Mouse (Mus musculus): Measurements from ENCODE around the gene Hgfac.

The Hgfac gene

GRCm38 (mm10) chr5:35042431-35043109, 1.3 kb downstream of the Hgfac start:
- DNase-seq, result no peak

GRCm38 (mm10) chr5:35043110-35043451, 1.8 kb downstream of the Hgfac start:
- peak; percentile 81 for DNase-seq

- DNase-seq, result no peak
These were observed 9.2 kb downstream of the Hgfac start for GRCm38 (mm10) chr5:35050541-35050940.

DNA sequence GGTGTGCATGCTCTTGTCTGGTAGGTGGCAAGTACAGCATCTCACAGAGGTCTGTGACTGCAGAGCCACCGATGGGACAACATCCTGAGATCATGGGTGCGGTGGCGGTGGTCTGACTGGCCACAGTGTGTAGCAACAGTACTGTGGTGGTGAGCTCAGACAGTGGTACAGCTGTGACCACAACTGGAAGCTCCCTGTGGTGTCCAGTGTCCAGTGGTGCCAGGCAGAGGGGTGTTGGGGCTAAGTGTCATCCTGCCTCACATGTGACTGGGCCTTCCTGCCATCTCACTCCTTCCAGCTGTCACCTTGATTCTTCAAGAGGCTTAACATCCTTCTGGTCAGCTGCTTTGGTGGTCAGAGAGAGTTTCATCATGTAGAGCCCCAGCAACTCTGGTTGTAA, 13.3 kb downstream of the Hgfac start:
- DNase-seq, result no peak

DNA sequence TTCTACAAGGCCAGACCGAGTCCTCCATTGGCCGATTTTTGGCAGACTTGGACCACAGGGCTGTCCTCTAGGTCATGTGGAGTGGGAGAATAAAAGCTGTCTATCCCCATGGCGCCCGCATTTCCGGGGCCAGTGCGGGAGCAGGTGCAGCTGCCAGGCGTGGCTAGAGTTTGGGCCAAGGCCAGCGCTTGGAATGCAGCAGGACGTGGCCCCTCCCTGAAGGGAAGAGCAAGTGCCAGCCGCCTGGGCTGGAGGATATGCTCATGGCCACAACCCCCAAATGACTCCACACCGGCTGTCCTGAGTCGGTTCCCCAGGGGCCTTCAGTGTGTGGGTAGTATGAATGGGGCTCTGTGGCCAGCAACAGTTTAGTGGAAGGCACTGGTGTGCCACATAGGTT, 13.8 kb downstream of the Hgfac start:
- peak; percentile 39 for DNase-seq

DNA sequence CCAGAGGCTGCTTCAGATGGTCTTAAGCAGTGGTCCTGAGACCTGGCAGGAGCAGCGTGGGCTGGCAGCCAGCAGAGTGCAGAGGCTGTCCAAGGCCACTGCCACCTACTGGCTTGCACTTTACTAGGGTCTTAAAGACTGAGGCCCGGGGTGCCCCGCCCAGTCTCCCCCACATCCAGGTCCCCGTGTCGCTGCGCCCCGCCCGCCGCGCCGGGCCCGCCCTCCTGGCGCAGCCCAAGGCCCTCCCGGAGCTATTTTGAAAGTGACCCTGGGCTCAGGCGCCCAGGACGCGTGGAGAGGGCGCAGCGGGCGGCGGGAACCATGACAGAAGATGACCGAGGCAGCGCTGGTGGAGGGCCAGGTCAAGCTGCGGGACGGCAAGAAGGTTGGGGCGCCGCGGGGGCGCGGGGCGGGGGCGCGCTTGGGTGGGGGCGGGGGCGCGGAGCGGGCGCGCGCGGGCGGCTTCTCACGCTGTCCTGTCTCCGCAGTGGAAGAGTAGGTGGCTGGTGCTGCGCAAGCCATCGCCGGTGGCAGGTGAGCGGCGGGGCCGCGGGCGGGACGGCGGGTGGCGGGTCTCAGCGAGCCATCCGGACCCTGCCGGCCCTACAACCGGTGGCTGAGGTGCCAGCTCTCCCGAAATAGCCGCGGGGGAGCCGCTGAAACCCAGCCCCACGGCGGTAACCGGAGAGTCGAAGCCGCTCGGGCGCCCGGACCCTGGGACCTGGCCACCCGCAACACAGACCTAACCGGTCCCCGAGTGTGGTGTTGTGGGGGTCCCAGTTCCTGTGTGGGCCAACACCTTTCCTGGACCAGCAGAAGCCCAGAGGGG, 15.5 kb downstream of the Hgfac start, which contains the start of gene Dok7:
TSS of gene Dok7 (plus strand) at position 163 of the 829 bp plus-strand sequence.
- DNase-seq, result peak; percentile 64

GRCm38 (mm10) chr5:35057582-35057981, 16.3 kb downstream of the Hgfac start:
- DNase-seq, result no peak

DNA sequence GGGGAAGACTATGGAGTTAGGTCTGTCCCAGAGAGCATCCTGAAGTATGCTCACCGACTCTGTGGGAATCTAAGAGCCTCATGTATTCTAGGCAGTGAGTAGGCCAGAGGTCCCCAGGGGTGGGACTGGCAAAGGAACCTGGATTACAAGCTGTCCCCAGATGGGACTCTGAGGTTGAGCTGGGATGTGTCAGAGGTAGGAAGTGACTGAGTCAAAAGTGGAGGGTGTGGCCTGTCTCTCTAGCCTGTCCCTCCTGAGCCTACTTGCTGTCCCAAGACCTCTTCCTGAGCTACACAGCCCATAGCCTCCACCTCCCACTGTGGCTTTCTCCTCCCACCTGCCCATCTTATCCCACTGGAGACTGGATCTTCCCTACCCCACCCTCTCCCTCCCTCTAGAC, 16.9 kb downstream of the Hgfac start:
- DNase-seq, result no peak

DNA sequence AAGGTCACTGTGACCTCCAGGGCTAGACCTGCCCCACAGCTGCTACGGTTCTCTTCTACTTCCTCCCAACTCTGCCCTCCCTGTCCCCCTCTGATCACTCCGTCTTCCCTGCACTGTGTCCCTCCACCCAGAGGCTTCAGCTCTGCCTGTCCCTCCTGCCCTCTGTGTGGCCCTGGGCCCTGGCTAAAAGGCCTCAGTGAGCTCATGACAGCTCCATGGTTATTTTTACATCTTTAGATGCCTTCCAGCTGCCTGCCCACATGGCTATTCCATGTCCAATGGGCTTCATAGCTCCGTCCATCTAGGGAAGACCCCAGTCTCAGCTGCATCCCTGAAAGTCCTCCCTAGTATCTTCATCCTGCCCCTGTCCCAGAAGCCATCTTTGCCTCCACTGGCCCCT, 18.8 kb downstream of the Hgfac start:
- DNase-seq, result no peak

DNA sequence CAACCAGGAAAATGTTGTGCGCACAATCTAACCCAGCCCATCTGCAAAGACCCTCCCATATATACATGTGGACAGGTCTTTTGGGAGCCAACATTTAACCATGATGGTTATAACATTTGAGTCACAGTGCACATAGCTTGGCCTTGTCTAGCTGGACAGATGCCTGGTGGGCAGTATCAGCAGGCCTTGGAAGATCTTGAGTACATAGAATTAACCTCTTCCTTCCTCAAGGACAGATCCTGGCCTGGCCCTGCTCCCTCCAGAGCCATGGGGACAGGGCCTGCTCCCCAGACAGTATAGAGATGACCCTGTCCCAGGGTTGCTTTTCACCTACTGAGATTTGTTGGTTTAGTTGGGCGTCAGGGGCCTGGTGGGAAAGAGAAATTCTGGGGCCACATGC, 28.5 kb downstream of the Hgfac start:
- no peak for DNase-seq

GRCm38 (mm10) chr5:35070314-35070713, 29.0 kb downstream of the Hgfac start:
- DNase-seq, result no peak

GRCm38 (mm10) chr5:35070953-35071352, 29.6 kb downstream of the Hgfac start:
- peak; percentile 65 for DNase-seq

DNA sequence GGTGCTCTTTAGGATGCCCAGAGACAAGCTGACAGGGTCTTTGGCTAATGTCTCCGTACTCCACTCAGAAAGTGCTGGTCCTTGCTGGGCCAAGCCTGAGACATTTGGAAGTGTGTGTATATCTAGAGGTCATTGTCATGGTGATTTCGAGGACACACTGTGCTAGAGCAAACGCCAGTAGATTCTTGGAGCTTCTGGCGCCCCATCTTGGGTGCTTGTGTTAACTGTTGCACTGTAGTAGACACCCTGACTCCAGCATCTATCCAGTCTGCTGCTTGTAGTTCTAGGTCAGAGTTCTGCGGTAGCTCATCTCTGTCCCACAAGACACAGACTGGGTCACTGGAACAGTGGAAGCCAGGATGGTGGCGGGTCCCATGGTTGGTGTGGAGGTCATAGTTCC, 30.5 kb downstream of the Hgfac start:
- no peak for DNase-seq

DNA sequence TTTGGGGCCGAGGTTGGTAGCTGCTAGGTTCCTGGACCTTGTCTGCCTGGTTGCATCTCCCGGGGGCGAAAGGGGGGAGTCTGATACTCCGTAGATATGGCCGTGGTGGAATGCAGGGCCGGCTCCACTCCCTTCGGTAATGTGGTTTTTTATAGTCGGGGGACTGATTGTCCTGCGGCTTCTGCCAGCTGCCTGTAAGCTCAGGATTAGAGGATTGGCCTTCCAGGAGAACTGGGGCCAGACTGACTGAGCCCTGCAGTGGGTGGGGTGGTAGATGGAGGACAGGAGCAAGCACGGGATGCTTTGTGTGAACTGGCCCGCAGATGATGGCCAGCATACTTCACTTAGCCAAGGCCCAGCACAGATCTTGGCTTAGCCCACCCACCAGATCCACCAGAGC, 31.9 kb downstream of the Hgfac start:
- DNase-seq, result no peak

DNA sequence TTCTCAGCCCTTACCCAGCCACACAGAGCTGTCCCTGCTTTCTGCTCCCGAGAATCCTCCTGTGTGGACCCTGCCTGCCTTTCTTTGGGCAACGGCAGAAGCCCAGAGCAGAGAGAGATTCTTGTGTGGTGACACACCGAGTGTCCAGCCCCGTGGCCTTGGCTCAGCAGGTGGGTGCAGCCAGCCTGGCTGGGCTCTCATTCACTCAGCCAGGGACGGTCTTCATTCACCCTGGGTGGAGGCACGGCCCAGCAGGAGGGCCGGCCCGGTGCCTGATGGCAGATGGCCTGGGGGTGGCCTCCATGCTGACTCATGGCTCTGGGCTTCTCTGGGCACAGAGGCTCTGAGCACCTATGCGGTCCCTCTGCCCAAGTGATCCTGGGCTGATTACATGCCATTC, 32.7 kb downstream of the Hgfac start:
- no peak for DNase-seq

GRCm38 (mm10) chr5:35076369-35076768, 35.1 kb downstream of the Hgfac start:
- DNase-seq, result no peak

GRCm38 (mm10) chr5:35079101-35079500, 37.8 kb downstream of the Hgfac start:
- DNase-seq, result no peak

- DNase-seq, result no peak
These were observed 43.6 kb downstream of the Hgfac start for GRCm38 (mm10) chr5:35084913-35085312.

DNA sequence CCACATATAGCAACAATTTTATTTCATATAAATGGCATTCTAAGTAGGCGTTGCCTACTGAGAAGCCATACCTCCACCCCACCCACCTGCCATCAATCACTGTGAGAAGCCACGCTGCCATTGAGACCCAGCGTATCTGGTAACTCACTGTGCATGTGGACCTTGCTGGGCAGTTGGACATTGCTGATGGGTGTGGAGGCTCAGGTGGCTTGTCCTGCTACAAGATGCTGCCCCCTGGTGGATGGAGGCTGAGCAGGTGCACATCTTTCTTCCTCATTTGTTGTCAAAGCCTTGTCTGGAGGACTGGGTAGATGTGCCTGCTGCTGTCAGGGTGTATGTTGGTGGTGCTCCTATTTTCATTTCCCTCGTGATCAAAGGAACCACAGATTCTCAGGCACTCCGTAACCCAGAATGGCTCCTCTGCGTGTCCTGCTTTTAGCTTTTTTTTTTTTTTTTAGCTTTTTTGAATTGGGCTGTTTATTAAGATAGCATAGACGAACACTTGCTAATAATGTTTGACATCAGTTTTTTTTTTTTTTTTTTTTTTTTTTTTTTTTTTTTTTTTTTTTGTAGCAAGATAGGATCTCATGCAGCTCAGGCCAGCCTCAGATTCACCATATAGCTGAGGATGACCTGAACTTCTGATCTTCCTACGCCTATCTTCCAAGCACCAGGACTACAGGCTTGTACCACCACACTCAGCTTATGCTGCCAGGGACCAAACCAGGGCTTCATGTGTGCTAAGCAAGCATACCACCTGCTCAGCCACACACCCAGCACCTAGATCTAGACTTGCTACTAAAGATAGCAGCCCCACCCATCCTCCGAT, 47.7 kb downstream of the Hgfac start:
- DNase-seq, result peak; percentile 66

GRCm38 (mm10) chr5:35089614-35089963, 48.3 kb downstream of the Hgfac start:
- DNase-seq, result no peak

- DNase-seq, result no peak
These were observed 50.3 kb downstream of the Hgfac start for GRCm38 (mm10) chr5:35091636-35092035.

Data from layer of hippocampus, adult 9-11 months (tissue).